Mouse (Mus musculus) liver, postnatal 0 days (tissue): ENCODE data around the gene Frat1.

Source experiments
- CTCF ChIP-seq: sonication (generic); IDR thresholded peaks from 2 replicates; pipeline ENCODE4 v1.5.1; 2016; ENCODE audit warnings: antibody characterized with exemption, low read depth
- EP300 ChIP-seq: IDR thresholded peaks from 2 replicates; pipeline ENCODE4 v1.6.1; 2016; ENCODE audit warnings: antibody characterized with exemption, low read depth, mild to moderate bottlenecking

- no peak for TF ChIP-seq CTCF
- no peak for TF ChIP-seq EP300
Measured at GRCm38 (mm10) chr19:41817325-41817724, 12.4 kb upstream of the Frat1 start.
